Mouse (Mus musculus) left cerebral cortex, postnatal 36 days (tissue): ENCODE data around the gene Gm3646. TPM values are rescaled to one million over a fixed set of nuclear protein-coding genes. Genes with fewer than 3 reads are reported as not detected.

Experiments used
- total RNA-seq, 2 experiments: library from RNA; stranded (reverse); gene quantifications; 2 replicates each; pipeline ENCODE4 v1.2.3; 2021

Gene Gm3646
- total RNA-seq, 2 experiments from 2014 or later, result not detected

Other genes starting within 250 kb of the Gm3646 start
- 10 to 100 TPM; 29.1 to 35.2 TPM for gene Rnf149, start 227.9 kb downstream of the Gm3646 start, total RNA-seq
- gene Creg2, start 153.9 kb downstream of the Gm3646 start, total RNA-seq, result 10 to 100 TPM; 83.7 to 91.5 TPM
- under 1 TPM in 1 of 2 experiments, not detected in 1; 0.32 TPM for gene Rfx8, start 84.3 kb downstream of the Gm3646 start, total RNA-seq
- 100 to 1,000 TPM; 103 to 130 TPM for gene Map4k4, start 95.6 kb upstream of the Gm3646 start, total RNA-seq